Mouse (Mus musculus) cerebellum, postnatal 25 days (tissue): ENCODE results near the gene Msantd1.
A peak's percentile ranks its signal among the peaks of the same experiment; 100 is the strongest.

Experiments used
- DNase-seq, 2 experiments: peaks; one replicate each; pipeline ENCODE4 v3.0.0; 2021; ENCODE audit warnings: mixed read lengths in 2 of 2

Msantd1 gene

GRCm38 (mm10) chr5:34927648-34928047 lies 19.8 kb downstream of the Msantd1 start:
- DNase-seq = no peak

- no peak for DNase-seq
Measured at GRCm38 (mm10) chr5:34930151-34930975, 22.6 kb downstream of the Msantd1 start.

DNA sequence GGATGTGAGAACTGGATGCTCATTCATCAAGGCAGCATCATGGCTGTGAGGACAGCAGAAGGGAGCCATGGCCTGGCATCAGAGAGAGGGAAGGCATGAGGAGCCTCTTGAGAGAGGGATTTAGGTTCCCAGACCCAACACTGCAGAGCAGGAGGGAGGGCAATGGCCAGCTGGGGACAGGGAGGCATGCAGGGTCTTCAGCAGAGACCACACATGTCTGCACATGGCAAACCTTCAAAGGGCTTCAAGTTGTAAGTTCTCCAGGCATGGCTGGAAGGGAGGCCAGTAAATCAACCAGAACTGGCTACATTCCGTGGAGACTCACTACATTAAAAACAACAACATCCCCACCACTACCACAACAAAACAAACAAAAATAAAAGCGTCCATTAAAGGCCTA lies 23.3 kb downstream of the Msantd1 start:
- no peak for DNase-seq

GRCm38 (mm10) chr5:34931516-34932457 lies 24.0 kb downstream of the Msantd1 start:
- DNase-seq = no peak

DNA sequence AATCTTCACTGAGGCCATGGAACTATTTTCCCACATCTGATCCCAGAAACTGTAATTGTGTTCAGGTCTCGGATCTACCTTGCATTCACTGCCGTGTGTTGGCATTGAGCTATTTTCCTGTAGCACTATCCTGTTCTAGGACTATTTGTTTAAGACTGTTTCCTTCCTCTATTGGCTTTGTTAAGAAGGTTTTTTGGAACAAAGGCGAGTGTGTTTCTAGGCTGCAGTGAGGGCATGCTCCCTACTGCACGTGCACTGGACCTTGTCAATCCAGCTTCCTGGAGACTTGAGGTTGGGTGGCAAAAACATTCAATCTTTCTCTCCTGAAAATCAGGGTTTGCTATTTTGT lies 24.6 kb downstream of the Msantd1 start:
- DNase-seq = no peak

DNA sequence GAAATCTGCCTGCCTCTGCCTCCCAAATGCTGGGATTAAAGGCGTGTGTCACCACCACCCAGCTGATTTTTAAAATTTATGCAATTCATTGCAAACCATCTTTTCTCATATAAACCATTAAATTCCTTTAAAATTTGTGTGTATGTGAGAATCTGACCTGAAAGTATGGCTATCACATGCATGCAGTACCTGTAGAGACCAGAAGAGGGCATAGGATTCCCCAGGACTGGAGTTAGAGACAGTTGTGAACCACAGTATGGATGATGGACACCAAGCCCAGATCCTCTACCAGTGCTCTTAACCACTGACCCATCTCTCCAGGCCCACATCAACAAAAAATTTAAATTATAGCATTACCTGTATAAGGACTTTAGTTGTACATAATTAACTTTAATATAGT lies 25.6 kb downstream of the Msantd1 start:
- DNase-seq = no peak

GRCm38 (mm10) chr5:34941710-34942470 lies 34.1 kb downstream of the Msantd1 start:
- DNase-seq = no peak

DNA sequence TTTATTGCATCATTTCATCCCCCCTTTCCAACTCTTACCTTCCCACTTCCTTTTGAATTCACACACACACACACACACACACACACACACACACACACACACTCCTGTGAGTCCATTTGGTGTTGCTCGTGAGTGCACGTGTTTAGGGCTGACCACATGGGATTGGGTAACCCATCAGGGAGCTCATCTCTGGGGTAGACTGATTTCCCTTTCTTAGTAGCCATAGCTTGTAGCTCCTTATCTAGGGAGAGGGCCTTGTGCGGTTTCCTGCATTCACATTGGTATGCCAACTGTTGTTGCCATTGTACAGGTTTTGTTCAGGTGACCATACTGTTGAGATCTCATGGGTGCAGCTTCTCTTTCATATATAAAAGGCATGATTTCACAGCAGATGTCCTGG lies 35.6 kb downstream of the Msantd1 start:
- no peak for DNase-seq

- peak; percentile 63 to 79 for DNase-seq
Measured at GRCm38 (mm10) chr5:34948861-34949760, 41.3 kb downstream of the Msantd1 start, which contains the start of gene Rgs12. Gene Rgs12 (plus strand): TSS chr5:34949445.

DNA sequence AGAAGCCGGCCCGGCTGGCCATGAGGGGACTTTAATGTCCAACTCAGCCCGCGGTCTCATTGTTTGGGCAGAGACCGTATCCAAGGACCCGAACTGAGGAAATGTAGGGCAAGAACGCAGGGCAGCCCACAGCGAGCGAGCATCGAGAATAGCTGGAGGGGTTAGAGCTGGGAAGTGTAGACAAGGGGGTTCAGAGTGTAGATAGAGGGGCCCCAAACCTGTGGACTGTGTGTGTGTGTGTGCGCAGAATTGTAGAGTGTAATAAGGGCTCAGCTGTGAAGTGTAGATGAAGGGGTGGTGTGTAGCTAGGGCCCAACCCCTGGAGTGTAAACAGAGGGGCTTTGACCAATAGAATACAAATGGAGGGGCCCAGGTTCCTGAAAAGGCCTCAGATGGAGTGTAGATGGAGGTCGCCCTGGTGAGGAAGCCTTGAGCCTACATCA lies 42.0 kb downstream of the Msantd1 start:
- no peak for DNase-seq

- DNase-seq = no peak
Measured at GRCm38 (mm10) chr5:34950486-34951160, 42.8 kb downstream of the Msantd1 start.

- peak in 1 of 2 experiments; percentile 26 for DNase-seq
Measured at GRCm38 (mm10) chr5:34951161-34951834, 43.5 kb downstream of the Msantd1 start.

DNA sequence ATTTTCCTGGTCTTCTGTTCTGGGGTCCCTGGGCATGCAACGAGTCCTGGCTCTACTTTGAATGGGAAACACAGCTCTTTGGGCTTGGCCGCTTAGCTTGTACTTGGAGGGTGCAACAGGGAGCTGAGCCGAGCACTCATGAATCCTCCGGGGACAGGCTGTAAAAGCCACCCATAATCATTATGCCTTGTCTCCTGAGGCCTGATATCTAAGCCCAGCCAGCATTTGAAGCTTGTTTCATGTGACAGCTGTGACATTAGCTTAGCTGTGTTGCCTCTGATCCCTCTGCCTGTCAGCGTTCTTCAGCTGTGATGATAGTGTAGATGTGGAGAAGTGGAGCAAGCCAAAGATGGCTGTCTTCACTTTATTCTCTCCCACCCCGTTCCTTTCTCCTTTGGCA lies 46.7 kb downstream of the Msantd1 start:
- DNase-seq = no peak

DNA sequence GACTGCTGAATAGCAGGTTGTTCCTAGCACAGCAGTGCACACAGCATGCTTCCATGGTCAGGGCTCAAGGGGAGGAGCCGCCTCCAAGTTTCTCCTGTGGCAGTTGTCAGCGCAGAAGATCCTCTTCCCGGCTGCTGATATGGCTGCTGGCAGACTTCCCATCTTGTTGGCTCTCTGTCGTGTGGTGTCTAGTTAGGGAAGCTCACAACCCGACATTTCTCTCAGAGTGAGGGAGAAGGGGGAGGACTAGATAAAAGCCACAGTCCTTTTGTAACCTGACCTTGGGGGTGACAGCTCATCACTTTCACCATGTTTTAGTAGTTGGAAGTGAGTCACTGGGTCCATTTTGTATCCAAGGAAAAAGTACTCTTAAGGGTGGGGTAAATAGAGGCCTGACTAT lies 47.8 kb downstream of the Msantd1 start:
- DNase-seq = peak; percentile 33 to 52

DNA sequence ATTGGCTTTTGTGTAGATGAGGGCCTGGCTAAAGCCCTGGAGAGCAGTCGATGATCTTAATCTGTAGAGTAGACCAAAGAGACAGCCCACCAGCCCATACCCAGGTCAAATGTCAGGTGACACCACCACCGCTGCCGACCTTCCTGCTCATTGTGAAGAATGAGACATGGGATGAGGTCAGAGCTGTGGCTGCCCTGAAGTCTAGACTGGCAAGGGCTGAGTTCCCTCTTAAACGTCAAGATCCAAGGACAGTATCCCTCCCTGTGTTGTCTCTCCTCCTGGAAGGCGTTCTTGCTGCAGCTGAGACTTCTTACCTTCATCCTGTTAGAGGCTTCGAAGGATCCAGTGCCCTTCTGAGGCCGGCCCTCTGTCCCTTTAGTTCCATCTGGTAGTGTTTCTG lies 48.3 kb downstream of the Msantd1 start:
- DNase-seq = no peak

DNA sequence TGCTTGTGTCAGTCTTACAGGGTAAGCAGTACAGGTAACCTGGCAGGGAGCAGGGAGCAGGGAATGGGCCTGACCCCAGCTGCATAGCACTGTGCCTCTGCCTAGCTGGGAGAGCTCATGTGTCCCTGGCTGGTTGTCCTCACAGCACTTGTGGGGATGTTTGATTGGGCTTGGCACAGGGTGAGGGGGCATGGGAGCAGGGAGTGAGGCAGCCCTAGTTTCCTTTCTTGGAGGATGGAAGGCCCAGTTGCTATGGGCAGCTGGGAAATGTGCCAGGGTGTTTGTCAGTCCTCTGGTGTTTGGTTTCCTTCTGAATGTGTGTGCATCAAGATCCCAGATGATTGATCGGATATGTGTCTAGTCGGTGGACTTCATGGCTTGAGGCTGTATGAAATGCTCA lies 49.2 kb downstream of the Msantd1 start:
- peak in 1 of 2 experiments; percentile 27 for DNase-seq

- no peak for DNase-seq
Measured at GRCm38 (mm10) chr5:34960021-34960420, 52.2 kb downstream of the Msantd1 start.

DNA sequence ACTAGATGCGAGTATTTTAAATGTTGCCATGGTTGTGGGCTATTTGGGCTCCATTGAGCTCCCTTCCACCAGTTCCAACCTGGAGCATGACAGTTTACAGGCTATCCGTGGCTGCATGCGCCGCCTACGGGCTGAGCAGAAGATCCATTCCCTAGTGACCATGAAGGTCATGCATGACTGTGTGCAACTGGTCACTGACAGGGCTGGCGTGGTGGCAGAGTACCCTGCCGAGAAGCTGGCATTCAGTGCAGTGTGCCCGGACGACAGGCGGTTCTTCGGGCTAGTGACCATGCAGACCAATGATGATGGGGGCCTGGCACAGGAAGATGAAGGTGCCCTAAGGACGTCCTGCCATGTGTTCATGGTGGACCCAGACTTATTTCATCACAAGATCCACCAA lies 57.7 kb downstream of the Msantd1 start:
- peak in 1 of 2 experiments; percentile 23 for DNase-seq

GRCm38 (mm10) chr5:34968386-34968785 lies 60.6 kb downstream of the Msantd1 start:
- no peak for DNase-seq

GRCm38 (mm10) chr5:34972471-34972870 lies 64.7 kb downstream of the Msantd1 start:
- DNase-seq = no peak
